Mouse (Mus musculus) heart, embryonic 13.5 days (tissue): ENCODE measurements around the gene Aqp12. TPM values are rescaled to one million over a fixed set of nuclear protein-coding genes. Genes with fewer than 3 reads are reported as not detected.

Experiments
- polyA plus RNA-seq: library from polyadenylated mRNA; unstranded; fragments of >200 nt; fragmentation: Nextera tagmentation; extraction: Ambion mirVana; gene quantifications from 2 replicates; pipeline ENCODE4 v1.2.1, GENCODE M21; 2015

Aqp12 gene
- polyA plus RNA-seq, 1 experiment from 2014 or later, result not detected

Other genes with a start within 250 kb of the Aqp12 start
- gene Gpc1, start 174.7 kb upstream of the Aqp12 start, polyA plus RNA-seq, result 53.1 and 61.5 TPM in 2 replicates
- gene Ankmy1, start 103.4 kb upstream of the Aqp12 start, polyA plus RNA-seq, result 0.12 and 0.17 TPM in 2 replicates
- 9.8 and 12.8 TPM in 2 replicates for gene Dusp28, start 99.4 kb upstream of the Aqp12 start, polyA plus RNA-seq
- 30.9 and 31.0 TPM in 2 replicates for gene Rnpepl1, start 95.6 kb upstream of the Aqp12 start, polyA plus RNA-seq
- gene Capn10, start 72.0 kb upstream of the Aqp12 start, polyA plus RNA-seq, result 14.9 and 15.8 TPM in 2 replicates
- gene Gpr35, start 55.5 kb upstream of the Aqp12 start, polyA plus RNA-seq, result 0.14 and 0.48 TPM in 2 replicates
- 9.7 and 10.8 TPM in 2 replicates for gene Kif1a, start 95.6 kb downstream of the Aqp12 start, polyA plus RNA-seq
- 0.27 TPM in 1 of 2 replicates, not detected in the other for gene Agxt, start 128.9 kb downstream of the Aqp12 start, polyA plus RNA-seq
- gene 2310007B03Rik, start 154.6 kb downstream of the Aqp12 start, polyA plus RNA-seq, result 0.12 and 0.24 TPM in 2 replicates
- 0.17 and 0.31 TPM in 2 replicates for gene Crocc2, start 162.4 kb downstream of the Aqp12 start, polyA plus RNA-seq
- gene Sned1, start 229.5 kb downstream of the Aqp12 start, polyA plus RNA-seq, result 3.8 and 5.0 TPM in 2 replicates